Mouse (Mus musculus): ENCODE data around the gene Numb. TPM values are rescaled to one million over a fixed set of nuclear protein-coding genes. Genes with fewer than 3 reads are reported as not detected.

Numb gene
- polyA plus RNA-seq, 1 experiment from 2014 or later = 33.4 TPM

- peaks cover 27% of the 10 kb centered on the region for H3K36me3 ChIP-seq (replicated peaks)
- H3K27me3 ChIP-seq = no peaks in the 10 kb centered on the region
- no peak overlapping the region for H3K4me3 ChIP-seq (replicated peaks)
- H3K4me1 ChIP-seq = no peaks in the 10 kb centered on the region; the same call in 1 of the 2 replicates
- no peaks in the 10 kb centered on the region for H3K9me3 ChIP-seq
- H3K9ac ChIP-seq = no peak overlapping the region
- H3K4me2 ChIP-seq = no peak overlapping the region
- no peak for ATAC-seq (ENCODE audit: low FRiP score)
- WGBS = 90% methylated on average over 17 of the region's 17 CpGs
- H3K27ac ChIP-seq = no peak overlapping the region
Measured at GRCm38 (mm10) chr12:83789051-83789780, 132.5 kb downstream of the Numb start.

GRCm38 (mm10) chr12:83785305-83785704, 136.4 kb downstream of the Numb start:
- H3K4me2 ChIP-seq = no peak overlapping the region
- H3K27ac ChIP-seq = no peak overlapping the region
- no peaks in the 10 kb centered on the region for H3K36me3 ChIP-seq (replicated peaks)
- WGBS = 74% methylated on average over 4 of the region's 4 CpGs
- H3K9ac ChIP-seq = no peak overlapping the region
- peaks cover 3% of the 10 kb centered on the region; the same call in 1 of the 2 replicates for H3K4me1 ChIP-seq
- H3K9me3 ChIP-seq = no peaks in the 10 kb centered on the region
- no peak for ATAC-seq (ENCODE audit: low FRiP score)
- no peaks in the 10 kb centered on the region for H3K27me3 ChIP-seq
- no peak overlapping the region for H3K4me3 ChIP-seq (replicated peaks)

DNA sequence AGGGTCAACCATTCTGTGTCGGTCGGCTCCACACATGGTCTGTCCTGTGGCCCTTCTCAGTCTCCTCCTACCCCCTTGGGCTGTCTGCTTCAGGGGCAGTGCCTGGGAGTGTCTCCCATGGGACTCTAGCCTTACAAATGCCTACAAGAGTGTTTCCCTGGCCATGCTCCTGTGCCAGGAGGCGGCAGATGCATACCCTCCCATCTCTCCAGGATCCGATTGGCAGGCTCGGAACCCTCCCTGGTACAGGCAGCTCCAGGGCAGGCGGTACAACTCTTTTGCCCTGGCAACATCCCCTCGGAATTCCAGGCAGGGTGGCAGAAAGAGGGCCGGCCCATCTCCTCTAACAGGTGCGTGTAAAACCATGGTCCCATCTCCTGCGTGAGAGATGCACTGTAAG, 139.1 kb downstream of the Numb start:
- 95% methylated on average over 10 of the region's 10 CpGs for WGBS
- H3K27ac ChIP-seq = no peak overlapping the region
- no peaks in the 10 kb centered on the region for H3K36me3 ChIP-seq (replicated peaks)
- no peak overlapping the region for H3K4me3 ChIP-seq (replicated peaks)
- peaks cover 3% of the 10 kb centered on the region; the same call in 1 of the 2 replicates for H3K4me1 ChIP-seq
- H3K4me2 ChIP-seq = no peak overlapping the region
- H3K9me3 ChIP-seq = no peaks in the 10 kb centered on the region
- no peak for ATAC-seq (ENCODE audit: low FRiP score)
- H3K27me3 ChIP-seq = no peaks in the 10 kb centered on the region
- no peak overlapping the region for H3K9ac ChIP-seq

GRCm38 (mm10) chr12:83781640-83782278, 140.0 kb downstream of the Numb start:
- ATAC-seq (ENCODE audit: low FRiP score) = no peak
- no peak overlapping the region for H3K27ac ChIP-seq
- WGBS = 83% methylated on average over 23 of the region's 23 CpGs

GRCm38 (mm10) chr12:83781204-83781603, 140.5 kb downstream of the Numb start:
- no peak for ATAC-seq (ENCODE audit: low FRiP score)
- Histone ChIP-seq H3K4me3 (replicated peaks) (no peak overlapping the region), H3K4me1 (peaks cover 3% of the 10 kb centered on the region; the same call in 1 of the 2 replicates), H3K27ac (no peak overlapping the region), H3K27me3 (no peaks in the 10 kb centered on the region), H3K9ac (no peak overlapping the region), H3K36me3 (replicated peaks) (no peaks in the 10 kb centered on the region), H3K9me3 (no peaks in the 10 kb centered on the region), H3K4me2 (no peak overlapping the region)
- 88% methylated on average over 7 of the region's 7 CpGs for WGBS

More at GRCm38 (mm10) chr12:83781640-83782278, 140.0 kb downstream of the Numb start:
- H3K4me1 ChIP-seq = peaks cover 3% of the 10 kb centered on the region; the same call in 1 of the 2 replicates
- H3K27me3 ChIP-seq = no peaks in the 10 kb centered on the region
- no peaks in the 10 kb centered on the region for H3K9me3 ChIP-seq
- H3K36me3 ChIP-seq (replicated peaks) = no peaks in the 10 kb centered on the region
- H3K9ac ChIP-seq = no peak overlapping the region
- no peak overlapping the region for H3K4me3 ChIP-seq (replicated peaks)
- H3K4me2 ChIP-seq = no peak overlapping the region

GRCm38 (mm10) chr12:83780181-83780580, 141.6 kb downstream of the Numb start:
- H3K27ac ChIP-seq = no peak overlapping the region
- H3K9ac ChIP-seq = no peak overlapping the region
- H3K4me3 ChIP-seq (replicated peaks) = no peak overlapping the region
- ATAC-seq (ENCODE audit: low FRiP score) = no peak
- peaks cover 8% of the 10 kb centered on the region for H3K4me1 ChIP-seq
- H3K27me3 ChIP-seq = no peaks in the 10 kb centered on the region
- no peaks in the 10 kb centered on the region for H3K9me3 ChIP-seq
- no peaks in the 10 kb centered on the region for H3K36me3 ChIP-seq (replicated peaks)
- WGBS = 80% methylated on average over 3 of the region's 3 CpGs
- H3K4me2 ChIP-seq = no peak overlapping the region

DNA sequence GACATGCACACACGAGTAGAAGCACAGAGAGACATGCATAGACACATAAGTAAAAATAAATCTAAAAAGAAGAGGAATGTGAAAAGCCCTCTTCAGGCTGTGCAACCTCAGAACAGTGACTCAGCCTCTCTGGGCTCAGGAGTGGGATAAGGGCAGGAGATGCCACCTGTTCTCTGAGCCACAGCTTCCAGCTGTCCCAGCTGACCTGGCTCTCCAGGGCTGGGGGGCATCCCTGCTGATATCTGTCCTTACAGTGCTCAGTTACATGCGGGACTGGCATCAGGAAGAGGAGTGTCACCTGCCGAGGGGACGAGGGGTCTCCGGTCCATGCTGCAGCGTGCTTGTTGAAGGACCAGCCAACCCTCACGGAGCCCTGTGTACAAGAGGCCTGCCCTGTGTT, 145.0 kb downstream of the Numb start:
- H3K9me3 ChIP-seq = no peaks in the 10 kb centered on the region
- no peak overlapping the region for H3K27ac ChIP-seq
- no peaks in the 10 kb centered on the region for H3K27me3 ChIP-seq
- 90% methylated on average over 7 of the region's 7 CpGs for WGBS
- no peaks in the 10 kb centered on the region for H3K36me3 ChIP-seq (replicated peaks)
- peaks cover 9% of the 10 kb centered on the region for H3K4me1 ChIP-seq
- H3K4me2 ChIP-seq = no peak overlapping the region
- no peak for ATAC-seq (ENCODE audit: low FRiP score)
- H3K9ac ChIP-seq = no peak overlapping the region
- no peak overlapping the region for H3K4me3 ChIP-seq (replicated peaks)

GRCm38 (mm10) chr12:83775621-83776020, 146.1 kb downstream of the Numb start:
- Histone ChIP-seq H3K27ac (no peak overlapping the region; the same call in 1 of the 2 replicates), H3K9ac (no peak overlapping the region), H3K27me3 (no peaks in the 10 kb centered on the region), H3K4me1 (peaks cover 10% of the 10 kb centered on the region), H3K36me3 (replicated peaks) (no peaks in the 10 kb centered on the region), H3K4me3 (replicated peaks) (no peak overlapping the region), H3K9me3 (no peaks in the 10 kb centered on the region), H3K4me2 (no peak overlapping the region)
- ATAC-seq (ENCODE audit: low FRiP score) = no peak
- WGBS = 64% methylated on average over 12 of the region's 12 CpGs

GRCm38 (mm10) chr12:83770418-83771256, 151.1 kb downstream of the Numb start:
- 0 out of 2 replicates have a peak overlapping the region, but pooled peaks have one; percentile 56 for H3K27ac ChIP-seq
- ATAC-seq (ENCODE audit: low FRiP score) = peak; percentile 63
- H3K9ac ChIP-seq = no peak overlapping the region

DNA sequence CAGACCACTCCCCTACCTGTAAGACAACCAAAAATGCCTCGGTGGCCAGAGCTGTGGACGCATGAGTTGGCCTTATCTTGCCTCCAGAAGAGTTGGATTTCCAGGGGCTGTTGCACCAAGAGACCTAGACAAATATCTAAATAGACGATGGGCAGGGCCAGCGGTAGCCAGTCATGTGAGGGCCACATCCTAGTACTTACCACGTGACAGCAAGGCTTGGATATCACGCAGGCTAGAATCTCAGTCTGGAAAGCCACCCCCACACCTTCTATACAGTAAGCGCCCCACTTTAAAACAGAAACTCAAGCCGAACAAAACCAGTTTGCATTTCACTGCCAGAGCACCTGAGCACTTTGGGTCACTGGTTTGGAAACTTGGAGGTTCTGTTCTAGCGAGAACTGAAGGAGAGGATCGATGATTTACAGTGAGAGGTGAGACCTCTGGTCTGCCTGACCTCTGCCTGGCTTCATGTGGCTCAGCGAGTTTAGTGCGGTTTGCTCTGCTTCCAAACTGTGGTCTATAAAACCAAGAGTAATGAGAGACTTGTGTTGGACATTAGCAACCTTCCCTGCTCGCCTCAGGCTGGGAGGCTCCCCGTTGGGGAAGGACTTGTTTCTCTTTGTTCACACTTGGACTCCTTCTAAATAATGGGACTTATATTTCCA, 153.4 kb downstream of the Numb start:
- Histone ChIP-seq H3K4me1 (peaks cover 19% of the 10 kb centered on the region), H3K9ac (no peak overlapping the region), H3K27me3 (peaks cover 17% of the 10 kb centered on the region), H3K4me2 (no peak overlapping the region), H3K36me3 (replicated peaks) (no peaks in the 10 kb centered on the region), H3K27ac (no peak overlapping the region), H3K9me3 (no peaks in the 10 kb centered on the region), H3K4me3 (replicated peaks) (no peak overlapping the region)
- WGBS = 82% methylated on average over 14 of the region's 14 CpGs
- ATAC-seq (ENCODE audit: low FRiP score) = no peak

More at GRCm38 (mm10) chr12:83770418-83771256, 151.1 kb downstream of the Numb start:
- no peaks in the 10 kb centered on the region for H3K27me3 ChIP-seq
- H3K9me3 ChIP-seq = no peaks in the 10 kb centered on the region
- no peaks in the 10 kb centered on the region for H3K36me3 ChIP-seq (replicated peaks)
- H3K4me1 ChIP-seq = peaks cover 17% of the 10 kb centered on the region
- H3K4me3 ChIP-seq (replicated peaks) = peak overlapping the region; percentile 14
- peak overlapping the region; percentile 47 for H3K4me2 ChIP-seq
- WGBS = 7% methylated on average over 25 of the region's 25 CpGs

DNA sequence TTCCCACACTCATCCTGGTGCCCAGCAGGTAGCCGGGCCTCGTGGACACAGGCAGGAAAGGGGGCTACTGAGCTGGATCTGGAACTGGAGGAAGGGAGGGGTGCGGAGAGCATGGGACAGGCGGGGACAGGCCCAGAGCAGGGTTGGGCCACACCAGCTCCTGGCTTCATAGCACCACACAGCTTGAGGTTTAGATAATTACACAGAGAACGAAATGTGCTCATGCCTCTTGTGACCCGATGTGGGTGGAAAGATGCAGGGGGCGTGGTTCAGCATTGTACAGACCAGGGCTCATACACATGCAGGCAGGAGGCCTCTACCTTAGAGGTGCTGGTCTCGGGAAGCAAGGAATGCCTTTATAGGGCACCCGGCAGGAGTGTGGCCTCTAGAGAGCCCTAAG, 153.9 kb downstream of the Numb start:
- ATAC-seq (ENCODE audit: low FRiP score) = no peak
- H3K4me1 ChIP-seq = peaks cover 23% of the 10 kb centered on the region
- no peak overlapping the region for H3K4me2 ChIP-seq
- no peaks in the 10 kb centered on the region for H3K36me3 ChIP-seq (replicated peaks)
- no peak overlapping the region for H3K27ac ChIP-seq
- no peak overlapping the region for H3K4me3 ChIP-seq (replicated peaks)
- 72% methylated on average over 9 of the region's 9 CpGs for WGBS
- no peaks in the 10 kb centered on the region for H3K9me3 ChIP-seq
- H3K9ac ChIP-seq = no peak overlapping the region
- peaks cover 17% of the 10 kb centered on the region for H3K27me3 ChIP-seq

Measured in forebrain, embryonic 12.5 days (tissue).